Mouse (Mus musculus) liver, embryonic 14.5 days (tissue): ENCODE measurements around the gene Iqch. TPM values are rescaled to one million over a fixed set of nuclear protein-coding genes. Genes with fewer than 3 reads are reported as not detected.

ENCODE experiments used
- ATAC-seq: fragments of 200-750 bp; cut with Nextera tagmentation; 2 replicates; pipeline ENCODE4 v1.8.0; 2017; ENCODE audit warnings: moderate number of reproducible peaks, mild to moderate bottlenecking, moderate library complexity; ENCODE audit not compliant: insufficient read depth
- DNase-seq, 3 experiments: peaks; one replicate each; pipeline ENCODE4 v3.0.0-alpha.2; 2012 to 2013; ENCODE audit warnings: low read depth in 3 of 3, low spot score in 3 of 3
- H3K27ac ChIP-seq: fragments of 300-500 bp; sonication (generic); 2 replicates; pipeline ENCODE4 v1.5.1; 2014; ENCODE audit warnings: moderate library complexity, mild to moderate bottlenecking, control low read depth, inconsistent platforms
- H3K27me3 ChIP-seq: fragments of 300-500 bp; sonication (generic); 2 replicates; pipeline ENCODE4 v1.6.1; 2014; ENCODE audit warnings: mild to moderate bottlenecking, low read length, moderate library complexity; ENCODE audit not compliant: control insufficient read depth, insufficient read depth
- H3K36me3 ChIP-seq: fragments of 300-500 bp; sonication (generic); replicated peaks from 2 replicates; pipeline ENCODE4 v1.6.1; 2014; ENCODE audit warnings: low read depth; ENCODE audit not compliant: control insufficient read depth, insufficient read depth
- H3K4me1 ChIP-seq, 2 experiments: fragments of 200-500 bp in 1 of 2; fragments of 300-500 bp in 1 of 2; sonication (generic) in 1 of 2; replicated peaks; 2 replicates each; pipeline ENCODE4 v1.6.1; 2012 to 2014; ENCODE audit warnings: antibody characterized with exemption in 1 of 2, inconsistent platforms in 1 of 2, low read length in 1 of 2; ENCODE audit not compliant: control insufficient read depth in 2 of 2, insufficient read depth in 2 of 2
- H3K4me2 ChIP-seq: fragments of 300-500 bp; sonication (generic); 2 replicates; pipeline ENCODE4 v1.6.1; 2014; ENCODE audit warnings: low read depth, mild to moderate bottlenecking, control low read depth, moderate library complexity
- H3K4me3 ChIP-seq, 2 experiments: fragments of 200-500 bp in 1 of 2; fragments of 300-500 bp in 1 of 2; sonication (generic) in 1 of 2; 2 replicates each; pipeline ENCODE4 v1.5.1; 2012 to 2014; ENCODE audit warnings: low read depth in 2 of 2, low read length in 2 of 2, mild to moderate bottlenecking in 2 of 2, control low read depth in 1 of 2, inconsistent platforms in 1 of 2, moderate library complexity in 1 of 2; ENCODE audit not compliant: insufficient read depth in 1 of 2
- H3K9ac ChIP-seq: fragments of 300-500 bp; sonication (generic); replicated peaks from 2 replicates; pipeline ENCODE4 v1.6.1; 2014; ENCODE audit warnings: mild to moderate bottlenecking, control low read depth, moderate library complexity
- H3K9me3 ChIP-seq: fragments of 300-500 bp; sonication (generic); 2 replicates; pipeline ENCODE4 v1.6.1; 2016; ENCODE audit warnings: low read length, mixed read lengths; ENCODE audit not compliant: control insufficient read depth
- CTCF ChIP-seq: IDR thresholded peaks from 2 replicates; pipeline ENCODE4 v1.5.1; 2016; ENCODE audit warnings: antibody characterized with exemption, low read depth, control low read depth
- EP300 ChIP-seq: IDR thresholded peaks from 2 replicates; pipeline ENCODE4 v1.6.1; 2016; ENCODE audit warnings: antibody characterized with exemption, low read depth
- WGBS: fragments of 180-500 bp; shearing (Covaris S2); extraction: QIAGEN DNeasy Blood & Tissue Kit; methylation state at CpG from one replicate; pipeline ENCODE4 v1.1.7; 2014; ENCODE audit not compliant: insufficient replicate concordance; 5-methylcytosine and 5-hydroxymethylcytosine counted together
- polyA plus RNA-seq, 2 experiments: library from polyadenylated mRNA; depleted of rRNA in 1 of 2; stranded (reverse) in 1 of 2; unstranded in 1 of 2; fragments of >200 nt; fragmentation: Nextera tagmentation in 1 of 2; extraction: Ambion mirVana in 1 of 2; gene quantifications; 2 replicates each; pipeline versions ENCODE4 v1.2.1 to v1.2.3; 2012 to 2014

The Iqch gene
- polyA plus RNA-seq, 2 experiments, result not detected

- H3K36me3 ChIP-seq, result no peaks in the 10 kb centered on the region
- WGBS, result 55% methylated on average over 5 of the region's 5 CpGs
- no peak overlapping the region for H3K4me2 ChIP-seq
These were observed 53.3 kb downstream of the Iqch start for GRCm38 (mm10) chr9:63548966-63549365.

GRCm38 (mm10) chr9:63541926-63542325 lies 60.4 kb downstream of the Iqch start:
- H3K4me3 ChIP-seq, result no peak overlapping the region
- H3K4me1 ChIP-seq, result no peaks in the 10 kb centered on the region
- H3K4me2 ChIP-seq, result no peak overlapping the region
- no peak overlapping the region for H3K27ac ChIP-seq
- TF ChIP-seq EP300, result no peak
- no peak for TF ChIP-seq CTCF
- no peaks in the 10 kb centered on the region for H3K9me3 ChIP-seq
- 50% methylated on average over 7 of the region's 7 CpGs for WGBS
- ATAC-seq (no peak), DNase-seq (no peak)
- no peak overlapping the region for H3K9ac ChIP-seq
- no peaks in the 10 kb centered on the region for H3K36me3 ChIP-seq
- H3K27me3 ChIP-seq, result no peaks in the 10 kb centered on the region

More at GRCm38 (mm10) chr9:63548966-63549365, 53.3 kb downstream of the Iqch start:
- H3K27ac ChIP-seq, result no peak overlapping the region
- no peak for TF ChIP-seq EP300
- TF ChIP-seq CTCF, result no peak
- H3K27me3 ChIP-seq, result no peaks in the 10 kb centered on the region
- no peaks in the 10 kb centered on the region; a peak in 1 of 4 replicates for H3K4me1 ChIP-seq
- H3K9me3 ChIP-seq, result no peaks in the 10 kb centered on the region
- no peak for ATAC-seq
- H3K4me3 ChIP-seq, result no peak overlapping the region
- no peak overlapping the region for H3K9ac ChIP-seq
- no peak for DNase-seq

- no peak for ATAC-seq
- Histone ChIP-seq H3K4me1 (no peaks in the 10 kb centered on the region), H3K9me3 (no peaks in the 10 kb centered on the region), H3K4me3 (no peak overlapping the region), H3K27me3 (no peaks in the 10 kb centered on the region), H3K9ac (no peak overlapping the region), H3K4me2 (no peak overlapping the region), H3K36me3 (no peaks in the 10 kb centered on the region), H3K27ac (no peak overlapping the region)
- 61% methylated on average over 7 of the region's 7 CpGs for WGBS
- TF ChIP-seq EP300 (no peak), CTCF (no peak)
- DNase-seq, result no peak
These were observed 61.0 kb downstream of the Iqch start for GRCm38 (mm10) chr9:63541301-63541700.

- no peak for TF ChIP-seq CTCF
- no peak for TF ChIP-seq EP300
- Histone ChIP-seq H3K36me3 (no peaks in the 10 kb centered on the region), H3K9ac (no peak overlapping the region), H3K27me3 (no peaks in the 10 kb centered on the region), H3K9me3 (no peaks in the 10 kb centered on the region), H3K4me2 (no peak overlapping the region), H3K4me3 (no peak overlapping the region), H3K27ac (no peak overlapping the region), H3K4me1 (peaks cover 0 to 4% of the 10 kb centered on the region in 2 experiments; a peak in 1 of 4 replicates)
- DNase-seq (no peak), ATAC-seq (no peak)
- 68% methylated on average over 4 of the region's 4 CpGs for WGBS
These were observed 64.8 kb downstream of the Iqch start for GRCm38 (mm10) chr9:63537489-63537888.

GRCm38 (mm10) chr9:63535042-63535441 lies 67.3 kb downstream of the Iqch start:
- Histone ChIP-seq H3K27me3 (no peaks in the 10 kb centered on the region), H3K27ac (no peak overlapping the region), H3K4me2 (no peak overlapping the region), H3K36me3 (no peaks in the 10 kb centered on the region), H3K4me1 (peaks cover 0 to 4% of the 10 kb centered on the region in 2 experiments; a peak in 1 of 4 replicates), H3K9me3 (no peaks in the 10 kb centered on the region), H3K4me3 (no peak overlapping the region), H3K9ac (no peak overlapping the region)
- WGBS, result 66% methylated on average over 6 of the region's 6 CpGs
- no peak for DNase-seq
- TF ChIP-seq CTCF (no peak), EP300 (no peak)
- no peak for ATAC-seq
